ENCODE assay signal across 9 mouse cellular contexts in the genomic region with DNA sequence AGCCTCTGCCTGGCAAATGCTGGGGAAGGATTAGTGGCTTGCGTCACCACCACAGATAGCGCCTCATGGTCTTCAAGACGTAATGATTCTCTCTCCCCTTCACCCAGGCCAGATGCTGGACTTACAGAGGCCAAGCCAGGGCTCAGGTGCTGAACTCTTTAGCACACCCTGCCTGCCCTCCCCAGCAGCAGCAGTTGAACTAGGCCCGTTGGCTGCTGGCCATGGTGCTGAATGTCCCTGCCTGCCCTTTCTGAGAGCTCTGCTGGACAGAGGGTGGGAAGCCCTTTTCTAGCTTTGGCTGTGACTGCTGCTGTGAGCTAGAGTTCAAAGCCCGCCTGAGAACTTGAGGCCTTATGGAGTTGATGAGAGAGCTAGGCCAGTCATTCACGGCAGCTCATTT.
DNase-seq lines count a peak whose midpoint lies in the region; ATAC-seq and TF ChIP-seq lines count a peak whose summit lies in the region.
"Had no signal": no experiment of that assay in that cellular context is flagged by ENCODE, and none has a peak within 500 bp of the region (broad histone marks: within the 10 kb centered on the region; RNA-seq: fewer than 3 reads in every experiment).

No protein-coding gene starts in this region.

- DNase-seq in liver (peak; percentile 69), adipocyte (ENCODE audit: low spot score) (peak; percentile 85), MN1 (ENCODE audit: low spot score) (no peak)
- peak; percentile 76 for DNase-seq in embryonic facial prominence, embryonic 14.5 days (ENCODE audit: low spot score)
- peak; percentile 79 for DNase-seq in kidney, postnatal 0 days (ENCODE audit: low spot score)
- peak; percentile 32 for DNase-seq in midbrain, postnatal 0 days (ENCODE audit: low spot score)
- DNase-seq in left cerebral cortex, adult 18-20 months (ENCODE audit: low spot score in 2 of 2), result no peak

- peak; percentile 58; the same call in 1 of the 2 replicates for TF ChIP-seq CTCF in kidney, postnatal 0 days (IDR thresholded peaks at IDR 0.05; ENCODE audit: low read depth)
- TF ChIP-seq CTCF in midbrain, postnatal 0 days (IDR thresholded peaks at IDR 0.05), result peak; percentile 21; the same call in 1 of the 2 replicates

- H3K9me3 ChIP-seq in liver, embryonic 12.5 days (replicated peaks), result no peaks in the 10 kb centered on the region
- H3K9me3 ChIP-seq in embryonic facial prominence, embryonic 14.5 days (ENCODE audit: control insufficient read depth, low read length), result no peaks in the 10 kb centered on the region
- H3K9me3 ChIP-seq in kidney, postnatal 0 days (replicated peaks; ENCODE audit: low read length), result no peaks in the 10 kb centered on the region
- H3K9me3 ChIP-seq in midbrain, postnatal 0 days (ENCODE audit: low read length), result no peaks in the 10 kb centered on the region

- ATAC-seq in liver, embryonic 12.5 days, result no peak
- no peak for ATAC-seq in embryonic facial prominence, embryonic 14.5 days (ENCODE audit: low read depth)
- no peak for ATAC-seq in kidney, postnatal 0 days (replicated peaks; ENCODE audit: low FRiP score, low read depth)
- ATAC-seq in midbrain, postnatal 0 days (ENCODE audit: low FRiP score), result no peak

- no peaks in the 10 kb centered on the region for H3K27me3 ChIP-seq in liver, embryonic 12.5 days (replicated peaks)
- no peaks in the 10 kb centered on the region for H3K27me3 ChIP-seq in embryonic facial prominence, embryonic 14.5 days (replicated peaks; ENCODE audit: control insufficient read depth, insufficient read depth, low read length)
- no peaks in the 10 kb centered on the region for H3K27me3 ChIP-seq in kidney, postnatal 0 days (ENCODE audit: insufficient read depth, low read length)
- H3K27me3 ChIP-seq in midbrain, postnatal 0 days (ENCODE audit: insufficient read depth, low read length), result no peaks in the 10 kb centered on the region

- no peak overlapping the region for H3K4me2 ChIP-seq in liver, embryonic 12.5 days
- H3K4me2 ChIP-seq in embryonic facial prominence, embryonic 14.5 days (ENCODE audit: low read depth, low read length), result no peak overlapping the region
- no peak overlapping the region for H3K4me2 ChIP-seq in kidney, postnatal 0 days (ENCODE audit: low read length)
- H3K4me2 ChIP-seq in midbrain, postnatal 0 days (ENCODE audit: low read depth, low read length, poor library complexity, severe bottlenecking), result no peak overlapping the region

- no peaks in the 10 kb centered on the region for H3K4me1 ChIP-seq in liver, embryonic 12.5 days
- H3K4me1 ChIP-seq in embryonic facial prominence, embryonic 14.5 days (ENCODE audit: control insufficient read depth, insufficient read depth, low read length), result no peaks in the 10 kb centered on the region
- H3K4me1 ChIP-seq in kidney, postnatal 0 days (replicated peaks; ENCODE audit: insufficient read depth, low read length), result no peaks in the 10 kb centered on the region
- H3K4me1 ChIP-seq in midbrain, postnatal 0 days (ENCODE audit: insufficient read depth, low read length), result no peaks in the 10 kb centered on the region

- no peaks in the 10 kb centered on the region for H3K36me3 ChIP-seq in liver, embryonic 12.5 days
- H3K36me3 ChIP-seq in embryonic facial prominence, embryonic 14.5 days (ENCODE audit: control insufficient read depth, insufficient read depth, low read length), result no peaks in the 10 kb centered on the region
- no peaks in the 10 kb centered on the region for H3K36me3 ChIP-seq in kidney, postnatal 0 days (ENCODE audit: insufficient read depth, low read length)
- peaks cover 7% of the 10 kb centered on the region for H3K36me3 ChIP-seq in midbrain, postnatal 0 days (ENCODE audit: insufficient read depth, low read length)

- no peak overlapping the region for H3K27ac ChIP-seq in liver, embryonic 12.5 days
- no peak overlapping the region for H3K27ac ChIP-seq in embryonic facial prominence, embryonic 14.5 days (replicated peaks; ENCODE audit: low read depth, low read length)
- no peak overlapping the region for H3K27ac ChIP-seq in kidney, postnatal 0 days
- no peak overlapping the region for H3K27ac ChIP-seq in midbrain, postnatal 0 days (ENCODE audit: low read depth, low read length)

- H3K4me3 ChIP-seq in liver, embryonic 12.5 days, result no peak overlapping the region
- no peak overlapping the region for H3K4me3 ChIP-seq in embryonic facial prominence, embryonic 14.5 days (ENCODE audit: low read depth, low read length)
- no peak overlapping the region for H3K4me3 ChIP-seq in kidney, postnatal 0 days (replicated peaks; ENCODE audit: low read depth, low read length)
- H3K4me3 ChIP-seq in midbrain, postnatal 0 days (ENCODE audit: low read depth, low read length), result no peak overlapping the region
- H3K4me3 ChIP-seq: erythroblast, embryonic 14.5 days had no signal

- no peak overlapping the region for H3K9ac ChIP-seq in liver, embryonic 12.5 days
- no peak overlapping the region for H3K9ac ChIP-seq in embryonic facial prominence, embryonic 14.5 days (ENCODE audit: low read depth, low read length)
- no peak overlapping the region for H3K9ac ChIP-seq in kidney, postnatal 0 days (ENCODE audit: low read depth, low read length)
- H3K9ac ChIP-seq in midbrain, postnatal 0 days (replicated peaks; ENCODE audit: low read length, poor library complexity, severe bottlenecking), result no peak overlapping the region

- WGBS in liver, embryonic 12.5 days (ENCODE audit: insufficient replicate concordance), result 26% methylated on average over 6 of the region's 6 CpGs
- 31% methylated on average over 6 of the region's 6 CpGs for WGBS in embryonic facial prominence, embryonic 14.5 days
- WGBS in kidney, postnatal 0 days, result 30% methylated on average over 6 of the region's 6 CpGs
- 51% methylated on average over 6 of the region's 6 CpGs for WGBS in midbrain, postnatal 0 days

Comparison
In these comparisons a context has a peak if more than half of its experiments do, and no peak if none do; other contexts are left out.
1. DNase-seq: peak in liver (single experiment), adipocyte (single experiment), embryonic facial prominence, embryonic 14.5 days (single experiment), kidney, postnatal 0 days (single experiment) and midbrain, postnatal 0 days (single experiment); none in MN1 (single experiment) and left cerebral cortex, adult 18-20 months (0 of 2).